ENCODE assay signal across 16 mouse cellular contexts in the genomic region with DNA sequence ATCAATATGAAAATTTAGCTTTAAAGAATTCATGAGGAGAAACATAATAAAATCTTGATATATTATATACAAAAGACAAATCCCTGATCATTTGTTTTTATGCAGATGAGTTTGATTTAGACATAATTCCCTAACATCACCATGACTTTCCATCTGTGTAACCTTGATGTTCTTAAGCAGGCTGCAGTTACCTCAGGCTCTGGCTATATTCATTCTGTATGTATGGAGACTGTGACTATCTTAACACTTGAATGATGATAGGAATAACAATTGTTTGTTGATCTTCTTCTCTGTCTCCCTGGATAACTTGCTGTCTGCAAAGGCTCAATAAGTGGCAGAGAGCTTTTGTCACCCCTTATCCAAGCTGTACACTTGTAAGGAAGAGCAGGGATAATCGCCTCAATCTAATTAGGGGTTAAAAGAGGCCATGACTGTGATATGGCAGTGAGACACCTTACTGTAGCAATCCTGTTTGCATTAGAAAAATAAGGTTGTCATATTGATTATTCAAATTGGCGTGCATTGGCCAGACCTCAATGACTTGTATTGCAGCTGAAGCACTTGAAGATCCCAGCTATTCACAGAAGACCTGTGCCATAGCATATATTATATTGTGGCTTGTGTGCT.
"Had no signal": no experiment of that assay in that cellular context is flagged by ENCODE, and none has a peak within 500 bp of the region (broad histone marks: within the 10 kb centered on the region; RNA-seq: fewer than 3 reads in every experiment).

No protein-coding gene starts in this region.

- H3K4me1 ChIP-seq: limb, embryonic 12.5 days; limb, embryonic 15.5 days had no signal

- H3K9ac ChIP-seq: limb, embryonic 12.5 days; limb, embryonic 15.5 days; liver, embryonic 14.5 days; liver, postnatal 0 days; lung, embryonic 14.5 days had no signal

- H3K36me3 ChIP-seq: limb, embryonic 12.5 days; limb, embryonic 15.5 days had no signal

- H3K4me3 ChIP-seq: limb, embryonic 12.5 days; limb, embryonic 15.5 days had no signal

- H3K9me3 ChIP-seq: limb, embryonic 12.5 days; limb, embryonic 15.5 days had no signal

- H3K4me2 ChIP-seq: limb, embryonic 12.5 days; limb, embryonic 15.5 days; liver, embryonic 11.5 days; lung, embryonic 14.5 days had no signal

- ATAC-seq: intestine, embryonic 16.5 days; liver, postnatal 0 days; lung, postnatal 0 days had no signal

- H3K27me3 ChIP-seq: limb, embryonic 12.5 days; limb, embryonic 15.5 days had no signal

- DNase-seq: kidney, adult 18-20 months; kidney, adult 9 months; kidney, postnatal 14 days; kidney, postnatal 4 days; left cerebral cortex, postnatal 4 days; liver, postnatal 0 days; lung, embryonic 14.5 days; thymus, adult 18-20 months; thymus, postnatal 36 days had no signal

- H3K27ac ChIP-seq: limb, embryonic 12.5 days; limb, embryonic 15.5 days; liver, embryonic 14.5 days; macrophage had no signal
